Mouse (Mus musculus) thymus, postnatal 10 days (tissue): ENCODE data around the gene Tfap2e.

ENCODE experiments used
- DNase-seq, 2 experiments: peaks; one replicate each; pipeline ENCODE4 v3.0.0; 2021; ENCODE audit warnings: low spot score in 2 of 2

The Tfap2e gene

DNA sequence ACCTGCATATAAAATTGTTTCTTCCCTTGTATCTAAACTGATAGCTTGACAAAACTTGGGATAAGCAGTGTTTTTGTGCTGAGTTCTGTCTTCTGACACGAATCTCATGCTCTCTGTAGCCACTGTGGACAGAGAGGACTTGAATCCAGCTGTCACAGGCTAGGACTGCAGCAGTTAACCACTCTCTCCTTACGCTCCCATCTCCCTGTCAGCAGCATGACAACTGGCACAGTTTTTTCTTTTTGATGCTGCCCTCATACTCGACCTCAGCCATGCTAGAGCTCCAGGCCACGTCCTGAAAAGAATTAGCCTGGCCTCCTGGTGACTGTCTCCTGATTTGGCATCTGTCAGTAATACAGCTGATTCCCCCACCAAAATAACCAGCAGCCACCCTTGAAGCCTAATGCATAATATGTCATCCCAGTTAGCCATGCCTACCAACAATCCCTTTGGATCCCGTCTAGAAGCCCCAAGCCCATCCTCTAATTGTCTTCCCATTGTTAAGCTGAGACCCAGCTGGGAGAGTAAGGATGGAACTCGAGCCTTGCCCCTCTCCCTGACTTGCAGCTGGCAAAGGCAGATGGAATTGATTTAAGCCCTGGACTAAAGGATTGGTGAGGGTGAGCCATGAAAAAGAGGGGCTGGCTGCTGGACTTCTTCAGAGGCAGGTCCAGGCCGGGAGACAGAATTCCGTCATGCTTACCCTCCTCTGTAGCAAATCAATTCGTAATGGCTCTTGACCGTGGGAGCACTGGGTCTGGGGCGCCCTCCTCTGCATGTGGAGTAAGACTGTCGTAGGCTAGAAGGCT lies 29.2 kb downstream of the Tfap2e start:
- no peak for DNase-seq

DNA sequence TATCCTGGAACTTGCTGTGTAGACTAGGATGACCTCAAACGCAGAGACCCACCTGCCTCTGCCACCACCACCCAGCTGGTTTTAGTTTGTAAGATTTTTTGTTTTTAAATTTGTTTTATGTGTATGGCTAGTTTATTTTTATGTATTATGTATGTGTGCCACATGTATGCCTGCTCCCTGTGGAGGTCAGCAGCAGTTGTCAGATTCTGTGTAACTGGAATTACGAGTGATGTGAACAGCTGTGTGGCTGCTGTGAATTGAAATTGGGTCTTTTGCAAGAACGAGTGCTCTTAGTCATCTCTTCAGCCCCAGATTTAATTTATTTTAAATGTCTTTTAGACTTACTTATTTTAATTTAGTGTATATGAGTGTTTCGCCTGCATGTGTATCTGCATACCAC lies 39.1 kb downstream of the Tfap2e start:
- no peak for DNase-seq

DNA sequence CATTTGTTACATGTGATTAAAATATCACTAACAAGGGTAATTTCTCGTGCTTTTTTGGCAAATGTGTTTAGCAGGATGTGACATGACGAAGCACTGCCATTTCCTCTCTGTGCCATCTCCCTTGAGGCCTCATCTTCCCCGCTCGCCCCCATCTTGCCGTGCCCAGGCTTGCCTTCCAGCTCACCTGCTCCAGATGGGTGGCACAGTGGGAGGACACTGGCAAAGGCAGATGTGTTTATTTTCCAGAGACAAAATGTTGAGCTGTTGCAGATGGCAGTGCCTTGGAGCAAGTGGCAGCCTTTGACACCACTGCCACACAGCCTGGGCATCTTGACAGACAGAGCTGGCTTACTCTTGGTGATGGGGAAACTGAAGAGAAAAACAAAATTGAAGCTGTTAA lies 43.0 kb downstream of the Tfap2e start:
- no peak for DNase-seq

DNA sequence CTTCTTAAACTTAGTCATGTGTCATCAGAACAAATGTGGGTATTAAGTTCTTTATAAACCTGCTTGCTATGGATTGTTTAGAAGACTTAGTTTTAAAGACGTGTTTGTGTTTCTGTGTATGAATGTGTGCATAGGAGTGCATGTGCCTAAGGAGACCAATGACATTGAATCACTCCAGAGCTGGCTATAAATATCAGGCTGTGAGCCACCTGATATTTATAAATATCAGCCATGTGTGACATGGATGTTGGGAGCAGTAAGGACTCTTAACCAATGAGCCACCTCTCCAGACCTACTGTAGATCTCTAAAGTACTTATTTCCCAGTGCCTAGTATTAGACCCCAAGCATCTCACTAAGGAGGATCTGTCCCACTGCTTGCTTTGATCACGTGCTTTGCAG lies 46.6 kb downstream of the Tfap2e start:
- no peak for DNase-seq

DNA sequence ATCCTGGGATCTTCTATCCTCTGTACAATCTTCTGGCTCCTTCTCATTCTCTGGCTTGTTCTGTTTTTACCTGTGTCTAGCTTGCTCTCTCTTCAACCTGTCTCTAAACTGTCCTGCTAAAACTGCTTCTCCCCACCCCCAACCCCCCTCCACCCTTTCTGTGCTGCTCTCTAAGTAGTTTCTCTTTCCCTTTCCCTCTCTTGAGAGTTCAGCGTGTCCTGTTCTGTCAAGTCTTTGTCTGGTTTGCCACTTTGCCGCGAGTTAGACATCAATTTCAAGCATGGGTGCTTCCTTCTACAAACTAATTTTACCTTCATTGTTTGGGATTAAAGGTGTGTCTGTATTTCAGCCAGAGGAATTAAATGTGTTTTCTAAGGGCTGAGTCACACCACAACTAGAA lies 53.0 kb downstream of the Tfap2e start:
- no peak for DNase-seq

DNA sequence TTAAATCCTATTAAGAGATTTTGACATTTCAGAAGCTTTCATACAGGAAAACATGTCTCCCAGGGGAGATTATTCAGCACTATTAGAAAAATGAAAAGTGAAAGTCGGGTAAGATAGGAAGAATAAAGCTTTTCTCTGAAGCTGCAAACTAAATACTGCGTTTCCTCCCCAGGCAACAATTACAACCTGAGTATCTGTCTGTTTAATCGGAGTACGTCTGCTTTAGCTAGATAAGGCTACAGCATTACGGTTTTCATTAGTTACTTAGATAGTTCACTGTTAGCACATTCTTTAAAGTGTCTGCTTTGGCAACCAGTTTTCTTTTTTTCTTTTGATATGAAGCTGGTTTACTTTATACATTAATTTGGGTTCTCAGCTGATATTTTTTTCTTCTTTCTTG lies 53.7 kb downstream of the Tfap2e start:
- no peak for DNase-seq

DNA sequence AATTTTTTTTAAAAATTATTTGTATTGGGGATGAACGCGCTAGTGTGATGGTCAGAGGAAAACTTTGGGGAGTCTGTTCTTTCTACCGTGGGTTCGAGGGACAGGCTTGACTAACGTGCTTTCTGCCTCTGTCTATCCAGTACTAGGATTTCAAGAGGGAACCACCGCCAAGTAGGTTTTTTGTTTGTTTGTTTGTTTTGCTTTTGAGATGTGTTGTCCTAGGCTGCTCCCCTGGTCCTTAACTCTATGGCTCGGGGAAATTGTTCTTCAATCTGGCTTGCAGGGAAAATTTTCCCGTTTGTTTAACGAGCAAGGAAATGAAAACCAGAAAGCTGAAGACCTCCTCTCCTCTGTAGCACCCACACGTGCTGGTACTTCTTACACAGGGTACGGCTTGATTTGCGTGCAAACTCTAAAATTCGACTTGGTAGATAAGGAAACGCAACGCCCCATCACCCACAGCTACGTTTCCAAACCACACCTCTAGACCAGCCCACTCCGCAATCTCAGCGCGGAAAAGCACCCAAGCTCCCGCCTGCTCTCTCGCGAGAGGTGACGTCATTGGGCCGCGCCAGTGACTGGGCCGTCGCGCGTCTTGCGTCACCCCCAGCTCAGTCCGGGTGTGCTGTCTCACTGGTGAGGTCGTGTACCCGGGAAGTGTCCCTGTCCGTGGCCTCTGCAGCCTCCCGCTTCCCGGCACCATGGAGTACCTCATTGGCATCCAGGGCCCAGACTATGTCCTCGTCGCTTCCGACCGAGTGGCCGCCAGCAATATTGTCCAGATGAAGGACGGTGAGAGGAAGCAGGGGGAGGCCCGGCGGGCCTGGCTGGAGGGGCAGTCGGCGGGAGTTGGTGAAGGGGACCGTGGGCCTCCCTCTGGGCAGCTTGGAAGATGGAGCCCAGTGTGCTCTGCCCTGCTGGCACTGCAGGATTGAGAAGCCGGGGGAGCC lies 58.7 kb downstream of the Tfap2e start, which contains the start of gene Psmb2:
TSS of gene Psmb2 (plus strand) at position 577 of the 950 bp plus-strand sequence.
- DNase-seq = peak; percentile 95 to 99

DNA sequence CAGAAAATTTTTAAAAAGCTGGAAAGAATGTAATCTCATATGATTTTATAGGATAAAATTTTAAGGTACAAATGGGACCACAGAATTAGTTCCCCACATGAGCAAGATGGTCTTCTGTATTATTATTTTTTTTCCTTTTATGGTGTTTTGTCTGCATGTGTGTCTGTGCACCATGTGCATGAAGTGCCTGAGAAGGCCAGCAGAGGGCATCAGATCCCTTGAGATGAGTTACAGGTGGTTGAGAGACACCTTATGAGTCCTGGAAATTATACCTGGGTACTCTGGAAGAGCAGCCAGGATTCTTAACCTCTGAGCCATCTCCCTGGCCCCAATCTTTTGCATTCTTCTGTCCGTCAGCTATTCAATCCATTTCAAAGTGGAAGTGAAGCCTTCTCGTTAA lies 69.0 kb downstream of the Tfap2e start:
- DNase-seq = no peak
